Mouse (Mus musculus) skeletal muscle tissue, adult 2 months (tissue): ENCODE results near the gene Col4a2.
"Not testable (repeated sequence)": the region's sequence is repeated elsewhere in the genome, so short reads cannot be mapped to it uniquely, and the experiment has no call there.

Experiments
- DNase-seq: peaks from one replicate; pipeline ENCODE4 v3.0.0-alpha.2; 2012; ENCODE audit warnings: low read depth, low spot score

Col4a2 gene

GRCm38 (mm10) chr8:11482537-11482936, 169.9 kb downstream of the Col4a2 start:
- no peak for DNase-seq

GRCm38 (mm10) chr8:11486142-11486541, 173.5 kb downstream of the Col4a2 start:
- DNase-seq = peak; percentile 54

GRCm38 (mm10) chr8:11487229-11487628, 174.6 kb downstream of the Col4a2 start:
- DNase-seq = no peak

GRCm38 (mm10) chr8:11492340-11492739, 179.7 kb downstream of the Col4a2 start:
- not testable (repeated sequence) for DNase-seq

- DNase-seq = peak; percentile 87
Measured at GRCm38 (mm10) chr8:11497017-11497990, 184.7 kb downstream of the Col4a2 start, which contains the start of gene Naxd. Gene Naxd, plus strand, starts transcription at chr8:11497506.

- no peak for DNase-seq
Measured at GRCm38 (mm10) chr8:11498281-11498680, 185.7 kb downstream of the Col4a2 start.
